Mouse (Mus musculus) erythroblast, embryonic 14.5 days (primary cell): ENCODE data around the gene Omt2a.

Experiments used
- GATA1 ChIP-seq: IDR thresholded peaks from 2 replicates; pipeline ENCODE4 v1.6.1; 2012; ENCODE audit warnings: low read length, inconsistent platforms, mixed read lengths
- TAL1 ChIP-seq: IDR thresholded peaks from 3 replicates; pipeline ENCODE4 v1.6.1; 2012; ENCODE audit warnings: low read length, inconsistent platforms, mixed read lengths

DNA sequence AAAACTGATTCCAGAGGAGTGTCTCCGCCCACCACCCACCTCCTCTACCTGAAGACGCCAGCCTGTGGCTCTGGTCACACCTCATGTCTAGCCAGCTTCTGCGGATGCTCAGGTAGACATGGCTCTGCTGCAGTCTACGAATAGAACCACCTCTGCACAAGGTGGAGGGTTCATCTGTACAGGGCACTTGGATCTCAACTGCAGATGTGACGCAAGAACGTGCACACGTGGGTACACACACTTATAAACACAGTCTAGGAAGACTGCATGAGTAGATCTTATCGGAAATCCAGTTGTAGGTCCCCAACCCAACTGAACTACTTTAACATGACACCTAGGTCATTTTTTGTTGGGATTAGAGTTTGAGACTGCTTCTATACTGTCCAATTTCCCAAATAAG, 41.0 kb upstream of the Omt2a start, which contains the start of gene Gsta2:
- no peak for TF ChIP-seq GATA1
- no peak for TF ChIP-seq TAL1
